Mouse (Mus musculus): ENCODE measurements at regions not wholly inside any gene's neighbourhood (a gene's known extent, or its start where the extent isn't known, plus 50 kb on each side); places are given as distances from the start of the nearest gene placed in this dataset.
A peak's percentile ranks its signal among the peaks of the same experiment; 100 is the strongest.

GRCm38 (mm10) chr17:94424811-94425210, 325.0 kb downstream of the Mettl4 start:
- no peak for TF ChIP-seq CTCF (conservative IDR thresholded peaks at IDR 0.05)
- Histone ChIP-seq H3K4me3 (no peak overlapping the region), H3K27ac (no peak overlapping the region)
- DNase-seq (ENCODE audit: low spot score in 2 of 2), result no peak

GRCm38 (mm10) chr17:94382993-94383392, 366.8 kb downstream of the Mettl4 start:
- Histone ChIP-seq H3K4me3 (no peak overlapping the region), H3K27ac (no peak overlapping the region)
- DNase-seq (ENCODE audit: low spot score in 2 of 2), result no peak
- TF ChIP-seq CTCF (conservative IDR thresholded peaks at IDR 0.05), result no peak

- H3K27ac ChIP-seq, result no peak overlapping the region
- no peak for DNase-seq (ENCODE audit: low spot score in 2 of 2)
- H3K4me3 ChIP-seq, result no peak overlapping the region
- TF ChIP-seq CTCF (conservative IDR thresholded peaks at IDR 0.05), result no peak
Observed at GRCm38 (mm10) chr17:94335688-94336087, 414.1 kb downstream of the Mettl4 start.

GRCm38 (mm10) chr17:94326179-94326578, 423.6 kb downstream of the Mettl4 start:
- no peak for TF ChIP-seq CTCF (conservative IDR thresholded peaks at IDR 0.05)
- Histone ChIP-seq H3K4me3 (no peak overlapping the region), H3K27ac (no peak overlapping the region)
- no peak for DNase-seq (ENCODE audit: low spot score in 2 of 2)

- Histone ChIP-seq H3K27ac (no peak overlapping the region), H3K4me3 (no peak overlapping the region)
- no peak for DNase-seq (ENCODE audit: low spot score in 2 of 2)
- no peak for TF ChIP-seq CTCF (conservative IDR thresholded peaks at IDR 0.05)
Observed at GRCm38 (mm10) chr17:94291221-94291620, 458.6 kb downstream of the Mettl4 start.

- Histone ChIP-seq H3K4me3 (no peak overlapping the region), H3K27ac (no peak overlapping the region)
- no peak for TF ChIP-seq CTCF (conservative IDR thresholded peaks at IDR 0.05)
- DNase-seq (ENCODE audit: low spot score in 2 of 2), result no peak
Observed at GRCm38 (mm10) chr17:94287612-94288159, 462.1 kb downstream of the Mettl4 start.

- DNase-seq (ENCODE audit: low spot score in 2 of 2), result no peak
Observed at GRCm38 (mm10) chr17:94276851-94277250, 473.0 kb downstream of the Mettl4 start.

GRCm38 (mm10) chr17:94269756-94270155, 480.1 kb downstream of the Mettl4 start:
- no peak for TF ChIP-seq CTCF (conservative IDR thresholded peaks at IDR 0.05)
- DNase-seq (ENCODE audit: low spot score in 2 of 2), result no peak
- Histone ChIP-seq H3K4me3 (no peak overlapping the region), H3K27ac (no peak overlapping the region)

More at GRCm38 (mm10) chr17:94276851-94277250, 473.0 kb downstream of the Mettl4 start:
- no peak for TF ChIP-seq CTCF (conservative IDR thresholded peaks at IDR 0.05)
- H3K27ac ChIP-seq, result no peak overlapping the region
- no peak overlapping the region for H3K4me3 ChIP-seq

- Histone ChIP-seq H3K27ac (no peak overlapping the region), H3K4me3 (no peak overlapping the region)
- DNase-seq (ENCODE audit: low spot score in 2 of 2), result no peak
- no peak for TF ChIP-seq CTCF (conservative IDR thresholded peaks at IDR 0.05)
Observed at GRCm38 (mm10) chr17:94255666-94256065, 494.2 kb downstream of the Mettl4 start.

- H3K27ac ChIP-seq, result no peak overlapping the region
- TF ChIP-seq CTCF (conservative IDR thresholded peaks at IDR 0.05), result no peak
- peak in 1 of 2 experiments; percentile 7 for DNase-seq (ENCODE audit: low spot score in 2 of 2)
- no peak overlapping the region for H3K4me3 ChIP-seq
Observed at GRCm38 (mm10) chr17:94254801-94255200, 495.0 kb downstream of the Mettl4 start.

- TF ChIP-seq CTCF (conservative IDR thresholded peaks at IDR 0.05), result no peak
- Histone ChIP-seq H3K4me3 (no peak overlapping the region), H3K27ac (no peak overlapping the region)
- no peak for DNase-seq (ENCODE audit: low spot score in 2 of 2)
Observed at GRCm38 (mm10) chr17:94243821-94244220, 506.0 kb downstream of the Mettl4 start.

- Histone ChIP-seq H3K27ac (no peak overlapping the region), H3K4me3 (no peak overlapping the region)
- no peak for DNase-seq (ENCODE audit: low spot score in 2 of 2)
- TF ChIP-seq CTCF (conservative IDR thresholded peaks at IDR 0.05), result no peak
Observed at GRCm38 (mm10) chr17:94226136-94226535, 523.7 kb downstream of the Mettl4 start.

Data from layer of hippocampus, adult 2 months (tissue).